Mouse (Mus musculus) olfactory bulb, adult 2 months (tissue): Measurements from ENCODE around the gene Oprm1.

Source experiments
- CTCF ChIP-seq: fragments of 200-500 bp; IDR thresholded peaks from 2 replicates; pipeline ENCODE4 v1.5.1; 2012; ENCODE audit warnings: low read depth, mild to moderate bottlenecking, low read length, moderate library complexity; ENCODE audit not compliant: insufficient read depth
- POLR2A ChIP-seq: fragments of 200-500 bp; IDR thresholded peaks from 2 replicates; pipeline ENCODE4 v1.6.1; 2012; ENCODE audit warnings: mild to moderate bottlenecking, low read depth, low read length, moderate library complexity; ENCODE audit not compliant: insufficient read depth

DNA sequence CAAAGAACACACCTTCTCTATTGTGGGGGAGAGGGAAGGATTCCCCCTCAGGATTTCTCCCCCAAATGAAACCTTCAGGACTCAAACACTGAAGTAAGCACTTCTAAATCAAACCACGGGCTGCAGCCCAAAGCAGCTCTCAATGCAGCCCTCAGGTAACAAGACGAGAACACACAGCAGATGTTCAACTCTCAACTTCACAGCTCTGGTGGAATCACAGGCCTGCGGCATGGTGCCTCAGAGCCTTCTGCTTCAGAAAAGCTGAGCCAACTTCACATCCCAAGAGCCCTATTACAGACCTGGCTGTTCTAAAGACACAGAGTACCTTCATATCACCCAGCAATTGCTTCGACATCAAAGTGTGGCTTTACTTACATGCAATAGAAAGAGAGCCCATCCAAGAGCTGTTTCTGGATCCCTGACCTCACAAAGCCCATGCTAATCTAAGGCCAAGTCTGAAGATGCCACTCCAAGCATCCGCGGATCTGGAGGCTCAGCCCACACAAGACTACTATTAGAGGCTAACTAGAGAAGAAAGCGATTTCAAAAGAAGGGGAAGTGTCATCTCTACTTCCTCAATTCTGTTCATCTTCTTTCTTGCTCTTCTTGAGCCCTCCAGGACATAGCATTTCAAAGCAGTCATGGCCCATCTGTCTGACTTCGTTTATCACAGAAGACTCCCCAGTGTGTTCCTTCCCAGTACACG is 305.6 kb downstream of the Oprm1 start:
- no peak for TF ChIP-seq POLR2A
- no peak for TF ChIP-seq CTCF
